24 mouse cellular contexts compared by ENCODE assay signal in the genomic region with DNA sequence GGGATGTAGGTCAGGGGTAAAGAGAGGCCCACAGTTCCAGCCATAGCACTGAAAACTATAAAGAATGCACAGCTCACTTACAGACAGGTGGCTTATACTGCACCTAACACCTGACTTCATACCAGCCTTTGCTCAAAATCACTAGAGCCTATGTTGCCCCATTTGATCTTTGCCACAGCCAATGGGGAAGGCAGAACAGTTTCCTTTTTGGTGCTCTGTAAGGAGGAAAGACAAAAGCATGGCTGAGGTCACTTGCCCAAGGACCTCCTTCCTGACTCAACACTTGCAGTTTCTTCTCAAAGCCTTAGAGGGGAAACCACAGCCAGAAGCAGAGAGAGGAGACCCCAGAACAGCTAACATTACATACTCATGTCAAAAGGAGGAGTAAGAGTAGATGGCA. TPM values are rescaled to one million over a fixed set of nuclear protein-coding genes. Genes with fewer than 3 reads are reported as not detected.
A peak's percentile ranks its signal among the peaks of the same experiment; 100 is the strongest.
DNase-seq lines count a peak whose midpoint lies in the region; ATAC-seq and TF ChIP-seq lines count a peak whose summit lies in the region.
"Had no signal": no experiment of that assay in that cellular context is flagged by ENCODE, and none has a peak within 500 bp of the region (broad histone marks: within the 10 kb centered on the region; RNA-seq: fewer than 3 reads in every experiment).

No protein-coding gene starts in this region.

- no peak overlapping the region for H3K4me2 ChIP-seq in midbrain, postnatal 0 days (ENCODE audit: low read depth, low read length, poor library complexity, severe bottlenecking)
- H3K4me2 ChIP-seq: forebrain, embryonic 15.5 days; hindbrain, embryonic 12.5 days had no signal

- no peaks in the 10 kb centered on the region for H3K4me1 ChIP-seq in midbrain, postnatal 0 days (ENCODE audit: insufficient read depth, low read length)
- H3K4me1 ChIP-seq: forebrain, embryonic 10.5 days; forebrain, embryonic 15.5 days; heart, embryonic 10.5 days; hindbrain, embryonic 12.5 days had no signal

- no peaks in the 10 kb centered on the region for H3K27me3 ChIP-seq in midbrain, postnatal 0 days (ENCODE audit: insufficient read depth, low read length)
- H3K27me3 ChIP-seq: forebrain, embryonic 15.5 days; hindbrain, embryonic 12.5 days had no signal

- peak; percentile 33; the same call in 1 of the 2 replicates for ATAC-seq in granulocyte monocyte progenitor cell, adult 5-6 weeks (replicated peaks; ENCODE audit: poor library complexity, severe bottlenecking)
- ATAC-seq in erythroid progenitor cell, adult 5-6 weeks (replicated peaks; ENCODE audit: low FRiP score, poor library complexity, severe bottlenecking), result no peak
- ATAC-seq in midbrain, postnatal 0 days (ENCODE audit: low FRiP score), result no peak
- ATAC-seq: CD4-positive, CD25-positive, alpha-beta regulatory T cell, adult 4 months; forebrain, embryonic 15.5 days; hindbrain, embryonic 16.5 days had no signal

- H3K9me3 ChIP-seq in midbrain, postnatal 0 days (ENCODE audit: low read length), result no peaks in the 10 kb centered on the region
- H3K9me3 ChIP-seq: forebrain, embryonic 10.5 days; forebrain, embryonic 15.5 days; G1E; heart, embryonic 10.5 days; hindbrain, embryonic 12.5 days had no signal

- no peak overlapping the region for H3K27ac ChIP-seq in midbrain, postnatal 0 days (ENCODE audit: low read depth, low read length)
- H3K27ac ChIP-seq: forebrain, embryonic 10.5 days; forebrain, embryonic 15.5 days; heart, embryonic 10.5 days; hindbrain, embryonic 12.5 days had no signal

- TF ChIP-seq CTCF in midbrain, postnatal 0 days (IDR thresholded peaks at IDR 0.05), result no peak

- H3K9ac ChIP-seq in midbrain, postnatal 0 days (replicated peaks; ENCODE audit: low read length, poor library complexity, severe bottlenecking), result no peak overlapping the region
- H3K9ac ChIP-seq: forebrain, embryonic 15.5 days; hindbrain, embryonic 12.5 days had no signal

- peak; percentile 32 to 72 for DNase-seq in thymus, adult 18-20 months
- DNase-seq in thymus, postnatal 14 days, result peak; percentile 71
- DNase-seq in ovary, postnatal 10 days (ENCODE audit: low spot score), result no peak
- no peak for DNase-seq in cerebellum, adult 8-10 months
- DNase-seq in midbrain, postnatal 0 days (ENCODE audit: low spot score), result no peak
- DNase-seq: adrenal gland, postnatal 10 days; cerebellum, adult 11 months; cerebellum, adult 9-10 months; cerebellum, postnatal 36 days; gastrocnemius, postnatal 10 days; heart, postnatal 10 days; heart, postnatal 4 days had no signal

- H3K36me3 ChIP-seq in midbrain, postnatal 0 days (ENCODE audit: insufficient read depth, low read length), result peaks cover 11% of the 10 kb centered on the region; the same call in 1 of the 2 replicates

- no peak overlapping the region for H3K4me3 ChIP-seq in midbrain, postnatal 0 days (ENCODE audit: low read depth, low read length)
- H3K4me3 ChIP-seq: forebrain, embryonic 10.5 days; forebrain, embryonic 15.5 days; heart, embryonic 10.5 days; hindbrain, embryonic 12.5 days had no signal

RNA-seq across cellular contexts. Expression of a gene that starts 19.3 kb away (rescaled TPM):
- total RNA-seq in granulocyte monocyte progenitor cell, adult 5-6 weeks (2014; fragmentation: Nextera tagmentation), result 8.4 and 9.3 TPM in 2 replicates
- total RNA-seq in granulocyte monocyte progenitor cell, adult 5-6 weeks (2017), result 4.7 and 12.6 TPM in 2 replicates
- 96.9 and 113 TPM in 2 replicates for total RNA-seq in erythroid progenitor cell, adult 5-6 weeks (2015; ENCODE audit: low replicate concordance)
- 66.6 and 109 TPM in 2 replicates for total RNA-seq in erythroid progenitor cell, adult 5-6 weeks (2017; ENCODE audit: low replicate concordance)
- total RNA-seq in midbrain, postnatal 0 days (2014; rRNA removed), result 29.2 and 40.4 TPM in 2 replicates
- polyA plus RNA-seq in midbrain, postnatal 0 days (2015; fragmentation: Nextera tagmentation; extraction: Ambion mirVana), result 48.8 and 54.1 TPM in 2 replicates

RNA-seq across cellular contexts. Expression of a gene that starts 51.2 kb away (rescaled TPM):
- total RNA-seq in granulocyte monocyte progenitor cell, adult 5-6 weeks (2014; fragmentation: Nextera tagmentation), result not detected in 2 replicates
- total RNA-seq in granulocyte monocyte progenitor cell, adult 5-6 weeks (2017), result not detected in 2 replicates
- total RNA-seq in erythroid progenitor cell, adult 5-6 weeks (2015; ENCODE audit: low replicate concordance), result not detected in 2 replicates
- total RNA-seq in erythroid progenitor cell, adult 5-6 weeks (2017; ENCODE audit: low replicate concordance), result not detected in 2 replicates
- total RNA-seq in midbrain, postnatal 0 days (2014; rRNA removed), result 0.57 TPM in 1 of 2 replicates, not detected in the other
- not detected in 2 replicates for polyA plus RNA-seq in midbrain, postnatal 0 days (2015; fragmentation: Nextera tagmentation; extraction: Ambion mirVana)
- total RNA-seq: adrenal gland, postnatal 10 days; G1E; gastrocnemius, postnatal 10 days; heart, postnatal 10 days; heart, postnatal 4 days had no signal
- polyA plus RNA-seq: brain, embryonic 14.5 days; CD4-positive, CD25-positive, alpha-beta regulatory T cell, adult 4 months; forebrain, embryonic 10.5 days; forebrain, embryonic 15.5 days; G1E; heart, embryonic 10.5 days; heart, embryonic 14.5 days; hindbrain, embryonic 12.5 days; hindbrain, embryonic 16.5 days; intestine, embryonic 14.5 days had no signal

Comparison
In these comparisons a context has a peak if more than half of its experiments do, and no peak if none do; other contexts are left out.
1. DNase-seq: peak in thymus, adult 18-20 months (2 of 2) and thymus, postnatal 14 days (single experiment); none in ovary, postnatal 10 days (single experiment), cerebellum, adult 8-10 months (single experiment) and midbrain, postnatal 0 days (single experiment).